Mouse (Mus musculus) erythroblast, embryonic 14.5 days (primary cell): ENCODE measurements around the gene Mysm1.

Experiments used
- GATA1 ChIP-seq: IDR thresholded peaks from 2 replicates; pipeline ENCODE4 v1.6.1; 2012; ENCODE audit warnings: low read length, inconsistent platforms, mixed read lengths
- TAL1 ChIP-seq: IDR thresholded peaks from 3 replicates; pipeline ENCODE4 v1.6.1; 2012; ENCODE audit warnings: low read length, inconsistent platforms, mixed read lengths

DNA sequence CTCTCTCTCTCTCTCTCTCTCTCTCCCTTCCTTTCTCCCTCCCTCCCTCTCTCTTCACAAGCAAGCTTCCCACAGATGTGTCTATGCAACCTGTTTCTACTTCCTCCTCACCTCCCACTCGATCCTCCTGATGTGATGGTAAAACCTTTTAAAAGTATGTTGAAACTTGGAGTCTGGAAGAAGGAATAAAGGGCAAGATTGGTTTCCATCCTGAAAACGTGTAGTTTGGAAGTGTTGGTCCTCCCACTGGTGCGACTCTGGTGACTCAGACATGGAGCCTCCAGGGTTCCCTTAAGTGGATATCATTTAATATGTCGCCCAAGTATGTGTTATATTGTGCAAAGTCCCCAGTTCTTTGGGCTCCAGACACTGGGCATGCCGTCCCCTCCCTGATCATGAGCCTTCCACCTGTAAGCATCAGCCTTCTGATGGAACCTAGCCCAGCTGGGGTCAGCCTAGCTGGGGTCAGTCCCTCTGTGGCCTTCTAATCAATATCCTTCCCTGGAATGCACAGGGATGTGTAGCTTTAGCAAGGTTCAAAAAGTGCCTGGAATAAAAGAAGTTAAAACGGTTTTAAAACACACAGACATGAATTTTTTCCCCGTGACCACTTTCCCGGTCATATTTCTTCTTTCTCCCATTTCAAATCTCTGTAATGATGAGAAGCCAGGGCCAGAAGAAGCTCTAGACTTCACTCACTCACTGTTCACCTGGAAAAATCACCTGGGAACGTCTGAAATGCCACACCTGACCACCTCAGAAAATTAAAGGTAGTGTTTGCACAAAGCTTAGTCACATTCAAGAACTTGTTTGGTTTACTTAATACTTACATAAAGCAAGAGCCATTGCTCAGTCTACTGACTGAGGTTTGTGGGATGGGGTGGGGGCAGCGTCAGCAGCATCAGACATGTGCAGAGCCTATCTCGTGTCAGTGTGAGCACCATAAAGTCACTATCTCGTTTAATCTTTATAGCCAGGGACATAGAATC, 43.0 kb upstream of the Mysm1 start:
- TF ChIP-seq TAL1 (no peak), GATA1 (no peak)
